Comparison of ENCODE assay signal across 12 mouse cellular contexts in the genomic region with DNA sequence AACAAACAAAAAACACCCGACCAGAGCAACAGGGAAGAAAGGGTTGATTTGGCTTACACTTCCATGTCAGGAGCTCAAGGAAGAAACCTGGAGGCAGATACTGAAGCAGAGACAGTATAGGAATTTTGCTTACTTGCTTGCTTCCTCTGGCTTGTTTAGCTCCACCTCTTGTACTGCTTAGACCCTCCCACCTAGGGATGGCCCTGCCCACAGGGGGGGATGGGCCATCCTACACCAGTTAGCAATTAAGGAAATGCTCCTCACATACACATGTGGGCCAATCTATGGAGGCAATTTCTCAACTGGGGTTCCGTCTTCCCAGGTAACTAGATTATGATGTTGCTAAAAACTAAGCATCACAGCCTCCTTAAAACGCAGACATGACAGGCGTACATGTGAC. TPM values are rescaled to one million over a fixed set of nuclear protein-coding genes. Genes with fewer than 3 reads are reported as not detected.
DNase-seq lines count a peak whose midpoint lies in the region; ATAC-seq and TF ChIP-seq lines count a peak whose summit lies in the region.
"Had no signal": no experiment of that assay in that cellular context is flagged by ENCODE, and none has a peak within 500 bp of the region (broad histone marks: within the 10 kb centered on the region; RNA-seq: fewer than 3 reads in every experiment).

No protein-coding gene starts in this region.

- no peaks in the 10 kb centered on the region for H3K9me3 ChIP-seq in heart, embryonic 12.5 days (replicated peaks)
- H3K9me3 ChIP-seq in ES-E14 (ENCODE audit: control insufficient read depth, insufficient read depth, low read depth, low read length) = no peaks in the 10 kb centered on the region
- no peaks in the 10 kb centered on the region for H3K9me3 ChIP-seq in megakaryocyte, embryonic 14.5 days
- no peaks in the 10 kb centered on the region for H3K9me3 ChIP-seq in hindbrain, embryonic 13.5 days
- H3K9me3 ChIP-seq: forebrain, embryonic 15.5 days had no signal

- no peaks in the 10 kb centered on the region for H3K27me3 ChIP-seq in heart, embryonic 12.5 days (replicated peaks)
- no peaks in the 10 kb centered on the region for H3K27me3 ChIP-seq in megakaryocyte, embryonic 14.5 days (replicated peaks)
- no peaks in the 10 kb centered on the region for H3K27me3 ChIP-seq in hindbrain, embryonic 13.5 days
- H3K27me3 ChIP-seq: forebrain, embryonic 15.5 days had no signal

- H3K27ac ChIP-seq in heart, embryonic 12.5 days (ENCODE audit: poor library complexity, severe bottlenecking) = no peak overlapping the region
- H3K27ac ChIP-seq in ES-E14 (ENCODE audit: insufficient read depth, low read depth, low read length, poor library complexity, severe bottlenecking) = no peak overlapping the region
- H3K27ac ChIP-seq in hindbrain, embryonic 13.5 days = no peak overlapping the region
- H3K27ac ChIP-seq: forebrain, embryonic 15.5 days had no signal

- 76% methylated on average over 4 of the region's 4 CpGs for WGBS in heart, embryonic 12.5 days
- 85% methylated on average over 4 of the region's 4 CpGs for WGBS in hindbrain, embryonic 13.5 days

- 0 out of 2 replicates have a peak, but pooled peaks have one; percentile 53 for ATAC-seq in heart, embryonic 12.5 days (ENCODE audit: insufficient number of reproducible peaks, low FRiP score)
- ATAC-seq in hematopoietic stem cell, adult 5-6 weeks (replicated peaks in 1 of 2; ENCODE audit: insufficient read depth in 1 of 2, low FRiP score in 2 of 2, low TSS enrichment in 1 of 2, low read depth in 1 of 2, poor library complexity in 2 of 2, severe bottlenecking in 2 of 2) = peak; percentile 46 to 53; a peak in 2 of 4 replicates
- no peak for ATAC-seq in hindbrain, embryonic 13.5 days (ENCODE audit: low FRiP score)
- ATAC-seq: forebrain, embryonic 15.5 days had no signal

- H3K9ac ChIP-seq in heart, embryonic 12.5 days = no peak overlapping the region
- H3K9ac ChIP-seq in ES-E14 (ENCODE audit: insufficient read depth, low read depth, low read length, poor library complexity, severe bottlenecking) = no peak overlapping the region; the same call in 1 of the 2 replicates
- no peak overlapping the region for H3K9ac ChIP-seq in hindbrain, embryonic 13.5 days
- H3K9ac ChIP-seq: forebrain, embryonic 15.5 days had no signal

- in situ Hi-C loops in ES-E14 (cut with MboI; ENCODE audit: low sequenced_read_pairs in 2 of 2, unreplicated experiment in 2 of 2) = no loop called here

- no peak for DNase-seq in heart, adult 18-20 months
- DNase-seq in ES-E14 (ENCODE audit: low read depth, low spot score) (no peak), MN1 (ENCODE audit: low spot score) (no peak)
- DNase-seq in cerebellum, adult 11 months = no peak
- DNase-seq: cerebellum, adult 2 months; gastrocnemius, postnatal 25 days; kidney, adult 18-20 months had no signal

- no peak overlapping the region for H3K4me2 ChIP-seq in heart, embryonic 12.5 days
- no peak overlapping the region for H3K4me2 ChIP-seq in hindbrain, embryonic 13.5 days
- H3K4me2 ChIP-seq: forebrain, embryonic 15.5 days had no signal

- no peaks in the 10 kb centered on the region; the same call in 1 of the 2 replicates for H3K36me3 ChIP-seq in heart, embryonic 12.5 days
- H3K36me3 ChIP-seq in ES-E14 (ENCODE audit: control insufficient read depth, insufficient read depth, low read length, poor library complexity, severe bottlenecking) = no peaks in the 10 kb centered on the region
- peaks cover 18% of the 10 kb centered on the region for H3K36me3 ChIP-seq in megakaryocyte, embryonic 14.5 days (replicated peaks; ENCODE audit: low read length)
- no peaks in the 10 kb centered on the region for H3K36me3 ChIP-seq in hindbrain, embryonic 13.5 days
- H3K36me3 ChIP-seq: forebrain, embryonic 15.5 days had no signal

- no peak overlapping the region for H3K4me3 ChIP-seq in heart, embryonic 12.5 days
- peak overlapping the region; percentile 36 to 39; a peak in 3 of 4 replicates for H3K4me3 ChIP-seq in ES-E14 (ENCODE audit: insufficient read depth in 1 of 2, low read depth in 1 of 2, low read length in 2 of 2, poor library complexity in 1 of 2, severe bottlenecking in 1 of 2)
- H3K4me3 ChIP-seq in megakaryocyte, embryonic 14.5 days (replicated peaks) = peak overlapping the region; percentile 90
- no peak overlapping the region for H3K4me3 ChIP-seq in hindbrain, embryonic 13.5 days
- H3K4me3 ChIP-seq: forebrain, embryonic 15.5 days had no signal

- peaks cover 7% of the 10 kb centered on the region; the same call in 1 of the 2 replicates for H3K4me1 ChIP-seq in heart, embryonic 12.5 days (replicated peaks)
- H3K4me1 ChIP-seq in ES-E14 (ENCODE audit: control insufficient read depth in 2 of 2, insufficient read depth in 2 of 2, low read length in 2 of 2, poor library complexity in 1 of 2) = no peaks in the 10 kb centered on the region; a peak in 1 of 4 replicates
- H3K4me1 ChIP-seq in megakaryocyte, embryonic 14.5 days = peaks cover 58% of the 10 kb centered on the region
- no peaks in the 10 kb centered on the region for H3K4me1 ChIP-seq in hindbrain, embryonic 13.5 days (replicated peaks)

TF ChIP-seq in ES-E14, 5 proteins besides CTCF, POLR2A, EP300 and RAD21:
- TF ChIP-seq ZC3H11A (IDR thresholded peaks at IDR 0.05; ENCODE audit: borderline replicate concordance, low read depth, low read length) (no peak), CHD2 (IDR thresholded peaks at IDR 0.05; ENCODE audit: low read depth, low read length) (0 out of 2 replicates have a peak, but pooled peaks have one; percentile 25), ZNF384 (IDR thresholded peaks at IDR 0.05; ENCODE audit: low read depth, low read length) (no peak), MAFK (IDR thresholded peaks at IDR 0.05; ENCODE audit: insufficient read depth, low read depth, low read length) (no peak), HCFC1 (IDR thresholded peaks at IDR 0.05; ENCODE audit: borderline replicate concordance, insufficient read depth, low read length) (no peak)

RNA-seq across cellular contexts. Expression of a gene that starts 39.5 kb away (rescaled TPM):
- 7.1 and 7.7 TPM in 2 replicates for polyA plus RNA-seq in heart, embryonic 12.5 days (2016; fragmentation: Nextera tagmentation; extraction: Ambion mirVana)
- 10 to 100 TPM; 28.5 to 34.3 TPM for total RNA-seq in heart, adult 18-20 months (2021)
- 3.5 and 7.8 TPM in 2 replicates for total RNA-seq in ES-E14 (2012; rRNA removed)
- total RNA-seq in hematopoietic stem cell, adult 5-6 weeks (2017) = 13.1 and 19.8 TPM in 2 replicates
- 3.2 and 7.3 TPM in 2 replicates for polyA plus RNA-seq in megakaryocyte, embryonic 14.5 days (2012; ENCODE audit: insufficient read depth, low replicate concordance)
- polyA plus RNA-seq in hindbrain, embryonic 13.5 days (2015; fragmentation: Nextera tagmentation; extraction: Ambion mirVana) = 7.5 and 8.1 TPM in 2 replicates

Comparison
In these comparisons a context has a peak if more than half of its experiments do, and no peak if none do; other contexts are left out.
1. H3K4me3 ChIP-seq: peak in ES-E14 (2 of 2) and megakaryocyte, embryonic 14.5 days (single experiment); none in heart, embryonic 12.5 days (single experiment) and hindbrain, embryonic 13.5 days (single experiment).